Mouse (Mus musculus): ENCODE data around the gene Plekha5. TPM values are rescaled to one million over a fixed set of nuclear protein-coding genes. Genes with fewer than 3 reads are reported as not detected.
"Not testable (repeated sequence)": the region's sequence is repeated elsewhere in the genome, so short reads cannot be mapped to it uniquely, and the experiment has no call there.

The Plekha5 gene
- polyA plus RNA-seq, 1 experiment: 19.0 TPM

- Histone ChIP-seq H3K27me3 (ENCODE audit: control insufficient read depth, insufficient read depth, low read length) (no peaks in the 10 kb centered on the region), H3K36me3 (ENCODE audit: control insufficient read depth, insufficient read depth, low read length) (0 out of 2 replicates have a peak, but pooled peaks cover 4% of the 10 kb centered on the region), H3K27ac (ENCODE audit: insufficient read depth, low read depth, low read length) (no peak overlapping the region), H3K4me3 (ENCODE audit: low read depth, low read length) (no peak overlapping the region), H3K4me1 (ENCODE audit: control insufficient read depth, insufficient read depth, insufficient read length, low read length) (peaks cover 7% of the 10 kb centered on the region; the same call in 1 of the 2 replicates)
- TF ChIP-seq POLR2A (IDR thresholded peaks at IDR 0.05; ENCODE audit: low read depth, low read length) (no peak), CTCF (IDR thresholded peaks at IDR 0.05; ENCODE audit: extremely low read depth, insufficient read length, insufficient replicate concordance, low read depth, low read length) (no peak)
Measured at GRCm38 (mm10) chr6:140489570-140489969, 65.7 kb downstream of the Plekha5 start.

DNA sequence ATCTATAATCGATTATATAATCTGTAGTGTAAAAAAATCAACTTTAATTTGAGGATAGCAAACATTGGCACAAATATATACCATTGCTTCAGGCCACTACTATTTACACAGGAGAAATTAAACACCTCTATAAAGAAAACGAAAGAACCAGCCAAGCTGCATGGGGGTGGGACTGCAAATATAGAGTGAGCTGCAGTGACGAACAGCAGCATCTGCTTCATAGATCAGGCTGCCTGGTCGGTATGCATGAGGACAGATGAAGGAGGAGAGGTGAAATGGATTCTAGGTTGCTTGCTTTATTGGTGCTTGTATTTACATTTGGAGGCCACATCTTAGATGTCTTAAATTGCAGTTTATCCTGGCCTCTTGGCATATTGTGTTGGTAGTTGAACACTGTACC lies 66.4 kb downstream of the Plekha5 start:
- no peak overlapping the region for H3K4me3 ChIP-seq (ENCODE audit: low read depth, low read length)
- no peak for TF ChIP-seq CTCF (IDR thresholded peaks at IDR 0.05; ENCODE audit: extremely low read depth, insufficient read length, insufficient replicate concordance, low read depth, low read length)
- TF ChIP-seq POLR2A (IDR thresholded peaks at IDR 0.05; ENCODE audit: low read depth, low read length): no peak
- H3K4me1 ChIP-seq (ENCODE audit: control insufficient read depth, insufficient read depth, insufficient read length, low read length): peaks cover 7% of the 10 kb centered on the region; the same call in 1 of the 2 replicates
- H3K27ac ChIP-seq (ENCODE audit: insufficient read depth, low read depth, low read length): no peak overlapping the region
- no peaks in the 10 kb centered on the region for H3K27me3 ChIP-seq (ENCODE audit: control insufficient read depth, insufficient read depth, low read length)
- H3K36me3 ChIP-seq (ENCODE audit: control insufficient read depth, insufficient read depth, low read length): 0 out of 2 replicates have a peak, but pooled peaks cover 4% of the 10 kb centered on the region
- 42% methylated on average over 4 of the region's 4 CpGs for WGBS

- 77% methylated on average over 18 of the region's 18 CpGs for WGBS
- Histone ChIP-seq H3K36me3 (ENCODE audit: control insufficient read depth, insufficient read depth, low read length) (0 out of 2 replicates have a peak, but pooled peaks cover 4% of the 10 kb centered on the region), H3K27me3 (ENCODE audit: control insufficient read depth, insufficient read depth, low read length) (no peaks in the 10 kb centered on the region), H3K4me1 (ENCODE audit: control insufficient read depth, insufficient read depth, insufficient read length, low read length) (peaks cover 7% of the 10 kb centered on the region; the same call in 1 of the 2 replicates), H3K4me3 (ENCODE audit: low read depth, low read length) (no peak overlapping the region), H3K27ac (ENCODE audit: insufficient read depth, low read depth, low read length) (no peak overlapping the region)
- TF ChIP-seq POLR2A (IDR thresholded peaks at IDR 0.05; ENCODE audit: low read depth, low read length) (no peak), CTCF (IDR thresholded peaks at IDR 0.05; ENCODE audit: extremely low read depth, insufficient read length, insufficient replicate concordance, low read depth, low read length) (no peak)
Measured at GRCm38 (mm10) chr6:140490921-140491537, 67.2 kb downstream of the Plekha5 start.

DNA sequence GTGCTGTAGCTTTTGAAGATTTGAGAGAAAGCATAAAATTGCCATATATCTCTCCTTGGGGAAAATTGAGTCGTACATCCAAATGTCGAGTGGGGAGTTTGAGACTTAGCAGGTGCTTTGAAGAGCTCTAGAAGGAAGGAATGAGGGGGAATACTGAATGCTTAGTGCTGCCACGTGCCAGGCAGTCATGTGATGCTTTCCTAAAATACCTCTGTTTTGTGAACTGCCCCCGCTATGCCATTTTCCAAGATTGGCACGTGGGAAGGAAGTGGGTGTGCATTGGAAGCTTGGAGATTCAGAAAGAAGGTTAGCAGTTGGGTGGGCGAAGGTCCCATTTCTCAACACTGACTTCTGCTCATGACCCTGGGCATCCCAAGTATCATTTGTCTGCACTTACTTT lies 68.2 kb downstream of the Plekha5 start:
- 77% methylated on average over 6 of the region's 6 CpGs for WGBS

DNA sequence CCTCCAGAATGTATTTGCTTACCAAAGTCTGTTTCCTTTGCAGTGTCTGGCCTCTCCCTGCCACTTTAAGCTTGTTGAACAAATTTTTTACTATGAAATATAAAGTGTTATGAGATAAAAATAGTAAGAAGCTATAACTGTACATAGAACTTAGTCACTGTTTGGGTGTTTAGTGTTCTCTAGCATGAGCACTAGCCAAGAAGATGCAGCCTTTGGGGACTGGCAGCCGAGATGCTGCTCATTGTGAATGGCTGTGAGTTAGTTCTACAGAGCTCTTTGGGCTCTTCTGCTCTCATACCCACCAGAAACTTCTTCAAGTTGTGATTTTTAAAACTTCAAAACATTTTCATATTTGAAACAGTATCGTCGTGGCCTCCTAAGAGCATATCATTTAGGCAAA lies 74.2 kb downstream of the Plekha5 start:
- TF ChIP-seq CTCF (IDR thresholded peaks at IDR 0.05; ENCODE audit: extremely low read depth, insufficient read length, insufficient replicate concordance, low read depth, low read length) (no peak), POLR2A (IDR thresholded peaks at IDR 0.05; ENCODE audit: low read depth, low read length) (no peak)
- Histone ChIP-seq H3K4me1 (ENCODE audit: control insufficient read depth, insufficient read depth, insufficient read length, low read length) (no peaks in the 10 kb centered on the region), H3K27me3 (ENCODE audit: control insufficient read depth, insufficient read depth, low read length) (no peaks in the 10 kb centered on the region), H3K4me3 (ENCODE audit: low read depth, low read length) (no peak overlapping the region), H3K36me3 (ENCODE audit: control insufficient read depth, insufficient read depth, low read length) (peaks cover 4% of the 10 kb centered on the region; the same call in 1 of the 2 replicates), H3K27ac (ENCODE audit: insufficient read depth, low read depth, low read length) (no peak overlapping the region)
- 76% methylated on average over 3 of the region's 3 CpGs for WGBS

More for the DNA sequence above, 68.2 kb downstream of the Plekha5 start:
- Histone ChIP-seq H3K4me3 (ENCODE audit: low read depth, low read length) (no peak overlapping the region), H3K4me1 (ENCODE audit: control insufficient read depth, insufficient read depth, insufficient read length, low read length) (peaks cover 7% of the 10 kb centered on the region; the same call in 1 of the 2 replicates), H3K27ac (ENCODE audit: insufficient read depth, low read depth, low read length) (no peak overlapping the region), H3K27me3 (ENCODE audit: control insufficient read depth, insufficient read depth, low read length) (no peaks in the 10 kb centered on the region), H3K36me3 (ENCODE audit: control insufficient read depth, insufficient read depth, low read length) (0 out of 2 replicates have a peak, but pooled peaks cover 4% of the 10 kb centered on the region)
- no peak for TF ChIP-seq POLR2A (IDR thresholded peaks at IDR 0.05; ENCODE audit: low read depth, low read length)
- no peak for TF ChIP-seq CTCF (IDR thresholded peaks at IDR 0.05; ENCODE audit: extremely low read depth, insufficient read length, insufficient replicate concordance, low read depth, low read length)

GRCm38 (mm10) chr6:140498958-140499357 lies 75.1 kb downstream of the Plekha5 start:
- H3K36me3 ChIP-seq (ENCODE audit: control insufficient read depth, insufficient read depth, low read length): peaks cover 4% of the 10 kb centered on the region; the same call in 1 of the 2 replicates
- no peak overlapping the region for H3K4me3 ChIP-seq (ENCODE audit: low read depth, low read length)
- H3K4me1 ChIP-seq (ENCODE audit: control insufficient read depth, insufficient read depth, insufficient read length, low read length): no peaks in the 10 kb centered on the region
- 79% methylated on average over 4 of the region's 4 CpGs for WGBS
- no peak for TF ChIP-seq POLR2A (IDR thresholded peaks at IDR 0.05; ENCODE audit: low read depth, low read length)
- no peak for TF ChIP-seq CTCF (IDR thresholded peaks at IDR 0.05; ENCODE audit: extremely low read depth, insufficient read length, insufficient replicate concordance, low read depth, low read length)
- H3K27me3 ChIP-seq (ENCODE audit: control insufficient read depth, insufficient read depth, low read length): no peaks in the 10 kb centered on the region
- H3K27ac ChIP-seq (ENCODE audit: insufficient read depth, low read depth, low read length): no peak overlapping the region

GRCm38 (mm10) chr6:140500829-140501228 lies 77.0 kb downstream of the Plekha5 start:
- H3K4me3 ChIP-seq (ENCODE audit: low read depth, low read length); H3K27me3 ChIP-seq (ENCODE audit: control insufficient read depth, insufficient read depth, low read length); H3K27ac ChIP-seq (ENCODE audit: insufficient read depth, low read depth, low read length); H3K36me3 ChIP-seq (ENCODE audit: control insufficient read depth, insufficient read depth, low read length); H3K4me1 ChIP-seq (ENCODE audit: control insufficient read depth, insufficient read depth, insufficient read length, low read length): not testable (repeated sequence)
- 58% methylated on average over 1 of the region's 1 CpGs for WGBS
